Mouse (Mus musculus) midbrain, embryonic 15.5 days (tissue): ENCODE measurements around the gene Ubxn10. TPM values are rescaled to one million over a fixed set of nuclear protein-coding genes. Genes with fewer than 3 reads are reported as not detected.

Experiments used
- ATAC-seq: fragments of 200-750 bp; cut with Nextera tagmentation; replicated peaks from 2 replicates; pipeline ENCODE4 v1.8.0; 2017; ENCODE audit warnings: moderate TSS enrichment
- H3K27ac ChIP-seq: fragments of 300-500 bp; sonication (generic); 2 replicates; pipeline ENCODE4 v1.5.1; 2015; ENCODE audit warnings: mild to moderate bottlenecking, inconsistent platforms
- H3K27me3 ChIP-seq: fragments of 300-500 bp; sonication (generic); replicated peaks from 2 replicates; pipeline ENCODE4 v1.6.1; 2015; ENCODE audit warnings: inconsistent platforms
- H3K36me3 ChIP-seq: fragments of 300-500 bp; sonication (generic); replicated peaks from 2 replicates; pipeline ENCODE4 v1.6.1; 2015; ENCODE audit warnings: inconsistent platforms
- H3K4me1 ChIP-seq: fragments of 300-500 bp; sonication (generic); 2 replicates; pipeline ENCODE4 v1.6.1; 2015; ENCODE audit warnings: inconsistent platforms
- H3K4me2 ChIP-seq: fragments of 300-500 bp; sonication (generic); 2 replicates; pipeline ENCODE4 v1.6.1; 2015; ENCODE audit warnings: inconsistent platforms, mild to moderate bottlenecking, moderate library complexity
- H3K4me3 ChIP-seq: fragments of 300-500 bp; sonication (generic); 2 replicates; pipeline ENCODE4 v1.5.1; 2015; ENCODE audit warnings: mild to moderate bottlenecking, inconsistent platforms
- H3K9ac ChIP-seq: fragments of 300-500 bp; sonication (generic); 2 replicates; pipeline ENCODE4 v1.6.1; 2015; ENCODE audit warnings: mild to moderate bottlenecking, inconsistent platforms
- H3K9me3 ChIP-seq: fragments of 300-500 bp; sonication (generic); 2 replicates; pipeline ENCODE4 v1.6.1; 2016; ENCODE audit warnings: inconsistent platforms
- WGBS: fragments of 180-500 bp; shearing (Covaris S2); methylation state at CpG from one replicate; pipeline ENCODE4 v1.1.7; 2015; ENCODE audit warnings: mixed read lengths; 5-methylcytosine and 5-hydroxymethylcytosine counted together
- polyA plus RNA-seq: library from polyadenylated mRNA; unstranded; fragments of >200 nt; fragmentation: Nextera tagmentation; extraction: Ambion mirVana; gene quantifications from 2 replicates; pipeline ENCODE4 v1.2.1, GENCODE M21; 2015

Gene Ubxn10
- polyA plus RNA-seq, 1 experiment from 2014 or later, result 4.3 TPM

DNA sequence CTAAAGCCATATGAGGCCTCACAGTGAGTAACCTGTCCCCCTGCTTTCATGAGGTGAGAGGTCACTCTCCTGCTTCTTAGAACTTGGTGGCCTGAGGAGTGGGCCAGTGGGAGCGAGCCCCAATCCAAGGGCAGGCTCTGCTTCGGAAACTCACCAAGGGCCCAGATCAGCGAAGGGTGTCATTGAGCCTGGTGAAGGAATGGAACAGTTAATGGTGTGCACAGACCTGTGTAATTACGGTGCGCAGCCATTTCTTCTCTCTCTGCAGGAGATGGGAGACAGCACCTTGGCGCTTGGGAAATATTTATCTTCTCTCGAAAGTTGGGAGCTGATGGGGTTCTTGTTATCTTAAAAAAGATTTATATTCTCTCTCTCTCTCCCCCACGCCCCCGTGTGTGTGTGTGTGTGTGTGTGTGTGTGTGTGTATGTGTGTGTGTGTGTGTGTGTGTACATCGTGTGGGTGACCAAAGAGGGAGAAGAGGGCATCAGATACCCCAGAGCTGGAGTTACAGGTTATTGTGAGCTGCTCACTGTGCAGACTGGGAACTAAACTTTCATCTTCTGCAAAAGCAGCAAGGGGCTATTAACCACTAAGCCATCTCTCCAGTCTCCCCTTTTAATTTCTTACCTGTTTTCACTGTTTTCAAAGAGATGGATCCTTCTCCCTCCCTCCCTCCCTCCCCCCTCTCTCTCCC lies 39.7 kb downstream of the Ubxn10 start:
- H3K4me3 ChIP-seq, result no peak overlapping the region
- 40% methylated on average over 10 of the region's 10 CpGs for WGBS
- no peak for ATAC-seq
- peaks cover 2% of the 10 kb centered on the region; the same call in 1 of the 2 replicates for H3K27me3 ChIP-seq
- H3K4me1 ChIP-seq, result peaks cover 18% of the 10 kb centered on the region
- H3K27ac ChIP-seq, result no peak overlapping the region
- no peak overlapping the region for H3K9ac ChIP-seq
- no peaks in the 10 kb centered on the region for H3K9me3 ChIP-seq
- no peak overlapping the region for H3K4me2 ChIP-seq
- H3K36me3 ChIP-seq, result no peaks in the 10 kb centered on the region

GRCm38 (mm10) chr4:138696720-138697119 lies 40.2 kb downstream of the Ubxn10 start:
- WGBS, result 13% methylated on average over 7 of the region's 7 CpGs
- Histone ChIP-seq H3K9ac (no peak overlapping the region), H3K4me2 (no peak overlapping the region), H3K27me3 (peaks cover 2% of the 10 kb centered on the region; the same call in 1 of the 2 replicates), H3K36me3 (no peaks in the 10 kb centered on the region), H3K4me1 (peaks cover 24% of the 10 kb centered on the region), H3K4me3 (no peak overlapping the region), H3K27ac (no peak overlapping the region), H3K9me3 (no peaks in the 10 kb centered on the region)
- ATAC-seq, result no peak

- Histone ChIP-seq H3K4me3 (no peak overlapping the region), H3K9me3 (no peaks in the 10 kb centered on the region), H3K27me3 (peaks cover 2% of the 10 kb centered on the region; the same call in 1 of the 2 replicates), H3K4me1 (peaks cover 53% of the 10 kb centered on the region), H3K27ac (peak overlapping the region; percentile 31; the same call in 1 of the 2 replicates), H3K9ac (no peak overlapping the region), H3K4me2 (no peak overlapping the region), H3K36me3 (no peaks in the 10 kb centered on the region)
- ATAC-seq, result no peak; the same call in 1 of the 2 replicates
- 24% methylated on average over 12 of the region's 12 CpGs for WGBS
Observed at GRCm38 (mm10) chr4:138693043-138693692, 43.8 kb downstream of the Ubxn10 start.

DNA sequence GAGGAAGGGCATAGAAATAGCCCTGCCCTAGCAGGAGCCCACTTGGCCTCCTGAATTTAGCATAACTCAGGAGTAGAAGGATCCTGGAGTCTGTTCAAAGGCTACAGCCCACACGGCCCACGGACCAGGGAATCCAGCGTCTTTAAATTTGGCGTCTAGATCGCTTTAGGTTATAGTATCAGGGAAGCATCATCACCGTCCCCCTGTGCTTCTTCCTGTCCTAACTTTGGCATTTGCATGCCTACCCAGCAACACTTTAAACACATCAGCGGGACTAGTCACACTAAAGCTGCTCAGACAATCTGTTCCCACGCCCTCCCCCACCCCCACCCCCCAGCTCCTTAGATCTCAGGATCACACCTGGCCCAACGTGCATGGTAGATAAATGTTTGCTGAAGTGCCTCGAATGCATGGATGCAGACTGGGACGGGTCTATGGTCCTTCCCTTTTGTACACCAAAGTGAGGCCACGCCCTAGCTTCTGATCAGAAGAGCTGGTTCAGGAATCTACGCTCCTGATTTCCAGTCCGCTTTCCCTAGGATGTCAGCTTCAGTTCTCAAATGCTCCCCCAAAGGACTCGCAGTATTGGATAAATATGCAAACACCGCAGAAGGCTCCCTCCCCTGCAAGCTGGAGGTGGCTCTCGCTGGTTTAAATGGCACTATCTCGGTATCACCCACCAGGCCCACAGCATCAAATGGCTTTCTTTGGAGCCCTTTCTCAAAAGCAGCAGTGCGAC lies 45.4 kb downstream of the Ubxn10 start:
- Histone ChIP-seq H3K4me1 (peaks cover 51% of the 10 kb centered on the region), H3K9ac (no peak overlapping the region), H3K27me3 (no peaks in the 10 kb centered on the region; the same call in 1 of the 2 replicates), H3K36me3 (no peaks in the 10 kb centered on the region), H3K4me2 (no peak overlapping the region), H3K4me3 (no peak overlapping the region), H3K27ac (peak overlapping the region; percentile 7; the same call in 1 of the 2 replicates), H3K9me3 (no peaks in the 10 kb centered on the region)
- 13% methylated on average over 19 of the region's 19 CpGs for whole genome bisulfite sequencing
- ATAC-seq, result no peak

- Histone ChIP-seq H3K27me3 (no peaks in the 10 kb centered on the region), H3K4me3 (no peak overlapping the region), H3K4me2 (no peak overlapping the region), H3K9ac (no peak overlapping the region), H3K36me3 (no peaks in the 10 kb centered on the region), H3K4me1 (peaks cover 51% of the 10 kb centered on the region), H3K27ac (no peak overlapping the region), H3K9me3 (no peaks in the 10 kb centered on the region)
- ATAC-seq, result no peak
- 0% methylated on average over 4 of the region's 4 CpGs for WGBS
Observed at GRCm38 (mm10) chr4:138690561-138690960, 46.4 kb downstream of the Ubxn10 start.

DNA sequence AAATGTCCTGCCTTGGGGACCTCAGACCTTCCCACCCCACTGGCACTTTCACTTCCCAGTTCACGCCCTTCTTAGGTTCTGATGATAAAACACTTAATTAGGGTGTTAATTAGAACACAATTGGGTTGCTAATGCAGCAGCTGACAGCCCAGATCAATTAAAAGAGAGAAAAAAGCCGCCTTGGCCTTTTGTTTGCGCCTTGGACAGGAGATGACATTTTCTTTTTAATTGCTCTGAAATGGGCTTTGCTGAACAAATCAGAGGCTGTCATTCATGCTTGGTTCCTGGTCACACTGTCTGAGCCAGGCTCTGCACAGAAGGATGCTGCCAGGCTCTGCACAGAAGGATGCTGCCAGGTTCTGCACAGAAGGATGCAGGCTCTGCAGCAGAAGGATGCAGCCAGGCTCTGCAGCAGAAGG lies 47.9 kb downstream of the Ubxn10 start:
- Histone ChIP-seq H3K4me2 (no peak overlapping the region), H3K36me3 (no peaks in the 10 kb centered on the region), H3K9me3 (no peaks in the 10 kb centered on the region), H3K4me1 (peaks cover 51% of the 10 kb centered on the region), H3K27me3 (no peaks in the 10 kb centered on the region), H3K4me3 (no peak overlapping the region), H3K27ac (peak overlapping the region; percentile 55), H3K9ac (0 out of 2 replicates have a peak overlapping the region, but pooled peaks have one; percentile 1)
- ATAC-seq, result no peak; the same call in 1 of the 2 replicates
- 23% methylated on average over 3 of the region's 3 CpGs for WGBS

GRCm38 (mm10) chr4:138685813-138686212 lies 51.2 kb downstream of the Ubxn10 start:
- no peak overlapping the region for H3K9ac ChIP-seq
- WGBS, result 78% methylated on average over 6 of the region's 6 CpGs
- peaks cover 31% of the 10 kb centered on the region for H3K4me1 ChIP-seq
- no peak overlapping the region for H3K4me2 ChIP-seq
- H3K4me3 ChIP-seq, result no peak overlapping the region
- H3K27me3 ChIP-seq, result no peaks in the 10 kb centered on the region
- no peak overlapping the region for H3K27ac ChIP-seq
- H3K36me3 ChIP-seq, result no peaks in the 10 kb centered on the region
- no peak for ATAC-seq
- no peaks in the 10 kb centered on the region for H3K9me3 ChIP-seq

- Histone ChIP-seq H3K27me3 (no peaks in the 10 kb centered on the region), H3K4me3 (no peak overlapping the region), H3K27ac (peak overlapping the region; percentile 42; the same call in 1 of the 2 replicates), H3K9me3 (no peaks in the 10 kb centered on the region), H3K4me2 (no peak overlapping the region), H3K4me1 (peaks cover 15% of the 10 kb centered on the region), H3K9ac (no peak overlapping the region), H3K36me3 (no peaks in the 10 kb centered on the region)
- no peak for ATAC-seq
- 29% methylated on average over 2 of the region's 2 CpGs for WGBS
Observed at GRCm38 (mm10) chr4:138682760-138683159, 54.2 kb downstream of the Ubxn10 start.

GRCm38 (mm10) chr4:138680124-138680523 lies 56.8 kb downstream of the Ubxn10 start:
- H3K36me3 ChIP-seq, result no peaks in the 10 kb centered on the region
- no peak for ATAC-seq
- WGBS, result 80% methylated on average over 4 of the region's 4 CpGs

DNA sequence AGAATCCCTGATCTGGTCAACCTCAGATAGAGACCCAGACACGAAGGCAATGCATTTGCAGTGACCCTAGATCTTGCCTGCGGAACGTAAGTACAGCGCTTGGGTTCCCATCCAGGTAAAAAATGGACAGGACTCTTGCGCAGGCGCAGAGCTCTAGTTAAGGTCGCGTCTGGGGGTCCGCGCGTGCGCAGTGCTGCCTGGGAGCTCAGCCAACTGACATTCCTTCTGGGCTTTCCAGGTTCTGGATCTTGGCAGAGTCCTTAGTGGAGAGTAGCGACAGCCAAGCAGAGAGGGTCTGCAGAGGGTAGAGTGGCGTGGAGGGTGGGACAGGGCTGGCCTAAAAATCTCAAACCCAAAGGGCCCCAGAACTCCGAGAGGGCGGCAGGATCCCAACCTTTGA lies 59.4 kb downstream of the Ubxn10 start:
- H3K27me3 ChIP-seq, result peaks cover 10% of the 10 kb centered on the region; the same call in 1 of the 2 replicates
- no peaks in the 10 kb centered on the region for H3K36me3 ChIP-seq
- WGBS, result 14% methylated on average over 16 of the region's 16 CpGs
- H3K4me3 ChIP-seq, result peak overlapping the region; percentile 33
- H3K9ac ChIP-seq, result peak overlapping the region; percentile 15; the same call in 1 of the 2 replicates
- H3K4me2 ChIP-seq, result peak overlapping the region; percentile 54
- H3K4me1 ChIP-seq, result peaks cover 12% of the 10 kb centered on the region
- peak; percentile 62 for ATAC-seq
- peak overlapping the region; percentile 66 for H3K27ac ChIP-seq
- H3K9me3 ChIP-seq, result no peaks in the 10 kb centered on the region

More at GRCm38 (mm10) chr4:138680124-138680523, 56.8 kb downstream of the Ubxn10 start:
- H3K27me3 ChIP-seq, result 0 out of 2 replicates have a peak, but pooled peaks cover 5% of the 10 kb centered on the region
- H3K27ac ChIP-seq, result no peak overlapping the region
- H3K9ac ChIP-seq, result no peak overlapping the region
- H3K4me1 ChIP-seq, result peaks cover 20% of the 10 kb centered on the region
- no peaks in the 10 kb centered on the region for H3K9me3 ChIP-seq
- H3K4me3 ChIP-seq, result no peak overlapping the region
- no peak overlapping the region for H3K4me2 ChIP-seq

DNA sequence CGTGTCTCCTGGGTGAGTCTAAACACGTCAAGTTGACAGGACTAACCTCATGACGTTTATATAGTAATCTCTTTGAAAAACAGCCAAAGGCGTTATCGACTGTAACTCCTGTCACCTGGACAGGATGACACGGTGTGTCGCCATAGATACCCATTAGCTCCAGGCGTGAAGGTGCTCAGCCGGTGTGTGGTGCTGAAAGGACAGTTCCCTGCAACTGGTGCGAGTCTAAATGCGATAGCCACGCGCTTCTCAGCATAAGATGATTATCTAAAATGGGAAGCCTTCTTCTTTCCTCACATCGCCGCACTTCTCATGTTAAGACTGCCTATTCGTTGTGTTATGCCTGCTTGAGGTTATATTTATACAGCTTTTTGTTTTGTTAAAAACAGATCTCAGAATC lies 60.5 kb downstream of the Ubxn10 start:
- H3K4me3 ChIP-seq, result no peak overlapping the region
- H3K4me2 ChIP-seq, result no peak overlapping the region
- WGBS, result 11% methylated on average over 16 of the region's 16 CpGs
- H3K9ac ChIP-seq, result no peak overlapping the region
- peaks cover 17% of the 10 kb centered on the region; the same call in 1 of the 2 replicates for H3K4me1 ChIP-seq
- no peaks in the 10 kb centered on the region for H3K36me3 ChIP-seq
- no peak overlapping the region for H3K27ac ChIP-seq
- peaks cover 10% of the 10 kb centered on the region; the same call in 1 of the 2 replicates for H3K27me3 ChIP-seq
- H3K9me3 ChIP-seq, result no peaks in the 10 kb centered on the region
- ATAC-seq, result no peak

- Histone ChIP-seq H3K4me2 (no peak overlapping the region), H3K4me3 (no peak overlapping the region), H3K9me3 (no peaks in the 10 kb centered on the region), H3K27ac (0 out of 2 replicates have a peak overlapping the region, but pooled peaks have one; percentile 30), H3K9ac (no peak overlapping the region), H3K36me3 (no peaks in the 10 kb centered on the region), H3K27me3 (peaks cover 10% of the 10 kb centered on the region; the same call in 1 of the 2 replicates), H3K4me1 (peaks cover 10% of the 10 kb centered on the region; the same call in 1 of the 2 replicates)
- 34% methylated on average over 4 of the region's 4 CpGs for WGBS
- no peak for ATAC-seq
Observed at GRCm38 (mm10) chr4:138672160-138672559, 64.8 kb downstream of the Ubxn10 start.
